Mouse (Mus musculus): ENCODE data around the gene Ptpn4. TPM values are rescaled to one million over a fixed set of nuclear protein-coding genes. Genes with fewer than 3 reads are reported as not detected.

Ptpn4 gene
- polyA plus RNA-seq, 1 experiment, result 4.4 TPM

- H3K36me3 ChIP-seq (ENCODE audit: control insufficient read depth, insufficient read depth, low read length), result no peaks in the 10 kb centered on the region
- H3K27ac ChIP-seq (ENCODE audit: control insufficient read depth, insufficient read depth, low read length), result no peak overlapping the region
- no peak for DNase-seq
- no peak overlapping the region for H3K4me3 ChIP-seq (ENCODE audit: control insufficient read depth, insufficient read depth, low read length)
- no peaks in the 10 kb centered on the region for H3K4me1 ChIP-seq (replicated peaks; ENCODE audit: control insufficient read depth, insufficient read depth, low read length)
- no peak for TF ChIP-seq POLR2A (IDR thresholded peaks at IDR 0.05; ENCODE audit: control insufficient read depth, extremely low read depth, insufficient read depth, low read length, poor library complexity)
- no peak for TF ChIP-seq CTCF (IDR thresholded peaks at IDR 0.05; ENCODE audit: borderline replicate concordance, control insufficient read depth, extremely low read depth, insufficient read depth, low read length, poor library complexity)
- H3K27me3 ChIP-seq (ENCODE audit: control insufficient read depth, insufficient read depth, low read length), result no peaks in the 10 kb centered on the region
- WGBS, result 93% methylated on average over 2 of the region's 2 CpGs
These were observed 213.0 kb downstream of the Ptpn4 start for GRCm38 (mm10) chr1:119624444-119624843.

- H3K36me3 ChIP-seq (ENCODE audit: control insufficient read depth, insufficient read depth, low read length), result no peaks in the 10 kb centered on the region
- no peak overlapping the region for H3K4me3 ChIP-seq (ENCODE audit: control insufficient read depth, insufficient read depth, low read length)
- H3K27ac ChIP-seq (ENCODE audit: control insufficient read depth, insufficient read depth, low read length), result no peak overlapping the region
- no peaks in the 10 kb centered on the region for H3K27me3 ChIP-seq (ENCODE audit: control insufficient read depth, insufficient read depth, low read length)
- WGBS, result 95% methylated on average over 3 of the region's 3 CpGs
- no peak for DNase-seq
- TF ChIP-seq POLR2A (IDR thresholded peaks at IDR 0.05; ENCODE audit: control insufficient read depth, extremely low read depth, insufficient read depth, low read length, poor library complexity), result no peak
- no peak for TF ChIP-seq CTCF (IDR thresholded peaks at IDR 0.05; ENCODE audit: borderline replicate concordance, control insufficient read depth, extremely low read depth, insufficient read depth, low read length, poor library complexity)
- no peaks in the 10 kb centered on the region for H3K4me1 ChIP-seq (replicated peaks; ENCODE audit: control insufficient read depth, insufficient read depth, low read length)
These were observed 232.0 kb downstream of the Ptpn4 start for GRCm38 (mm10) chr1:119605396-119605795.

Other genes with a start within 250 kb of the Ptpn4 start
- 1.1 and 1.6 TPM in 2 replicates for gene Epb41l5, start 188.6 kb downstream of the Ptpn4 start, polyA plus RNA-seq (2012; rRNA removed)
- gene Tmem177, start 75.6 kb upstream of the Ptpn4 start, polyA plus RNA-seq (2012; rRNA removed), result 6.9 and 7.5 TPM in 2 replicates
- not detected in 2 replicates for gene Cfap221, start 159.6 kb upstream of the Ptpn4 start, polyA plus RNA-seq (2012; rRNA removed)
- gene Sctr, start 169.3 kb upstream of the Ptpn4 start, polyA plus RNA-seq (2012; rRNA removed), result 0.96 TPM in 2 replicates
- gene Tmem37, start 236.5 kb upstream of the Ptpn4 start, polyA plus RNA-seq (2012; rRNA removed), result 15.7 and 18.5 TPM in 2 replicates

Data from thymus, adult 2 months (tissue).